Mouse (Mus musculus) urinary bladder, postnatal 14 days (tissue): ENCODE results near the gene Larp1b.
A peak's percentile ranks its signal among the peaks of the same experiment; 100 is the strongest.

Source experiments
- DNase-seq: peaks from one replicate; pipeline ENCODE4 v3.0.0; 2021; ENCODE audit warnings: low spot score

The Larp1b gene

GRCm38 (mm10) chr3:41021980-41022379, 72.4 kb downstream of the Larp1b start:
- DNase-seq = no peak

GRCm38 (mm10) chr3:41030705-41031104, 81.1 kb downstream of the Larp1b start:
- no peak for DNase-seq

GRCm38 (mm10) chr3:41031286-41032210, 81.9 kb downstream of the Larp1b start:
- DNase-seq = no peak

GRCm38 (mm10) chr3:41038297-41038916, 88.8 kb downstream of the Larp1b start:
- DNase-seq = no peak

- DNase-seq = no peak
Measured at GRCm38 (mm10) chr3:41041241-41041640, 91.6 kb downstream of the Larp1b start.

- DNase-seq = peak; percentile 27
Measured at GRCm38 (mm10) chr3:41042195-41042938, 92.7 kb downstream of the Larp1b start.

- DNase-seq = no peak
Measured at GRCm38 (mm10) chr3:41043756-41044354, 94.2 kb downstream of the Larp1b start.

GRCm38 (mm10) chr3:41047838-41048237, 98.2 kb downstream of the Larp1b start:
- DNase-seq = no peak

GRCm38 (mm10) chr3:41053334-41053733, 103.7 kb downstream of the Larp1b start:
- DNase-seq = no peak

- DNase-seq = no peak
Measured at GRCm38 (mm10) chr3:41058395-41058794, 108.8 kb downstream of the Larp1b start.

- DNase-seq = no peak
Measured at GRCm38 (mm10) chr3:41059249-41059648, 109.6 kb downstream of the Larp1b start.

- no peak for DNase-seq
Measured at GRCm38 (mm10) chr3:41061831-41062565, 112.4 kb downstream of the Larp1b start.

- no peak for DNase-seq
Measured at GRCm38 (mm10) chr3:41062758-41063157, 113.1 kb downstream of the Larp1b start.

- DNase-seq = no peak
Measured at GRCm38 (mm10) chr3:41065320-41065719, 115.7 kb downstream of the Larp1b start.

GRCm38 (mm10) chr3:41070519-41070918, 120.9 kb downstream of the Larp1b start:
- no peak for DNase-seq

GRCm38 (mm10) chr3:41075376-41075775, 125.7 kb downstream of the Larp1b start:
- no peak for DNase-seq

GRCm38 (mm10) chr3:41078673-41079072, 129.0 kb downstream of the Larp1b start:
- DNase-seq = no peak

- DNase-seq = no peak
Measured at GRCm38 (mm10) chr3:41080724-41081123, 131.1 kb downstream of the Larp1b start.

- DNase-seq = peak; percentile 23
Measured at GRCm38 (mm10) chr3:41081474-41082301, 132.1 kb downstream of the Larp1b start.

GRCm38 (mm10) chr3:41082520-41082884, 132.9 kb downstream of the Larp1b start:
- no peak for DNase-seq
